Mouse (Mus musculus) neural tube, embryonic 12.5 days (tissue): ENCODE measurements around the gene Wdfy3. TPM values are rescaled to one million over a fixed set of nuclear protein-coding genes. Genes with fewer than 3 reads are reported as not detected.
A peak's percentile ranks its signal among the peaks of the same experiment; 100 is the strongest.
"Not testable (repeated sequence)": the region's sequence is repeated elsewhere in the genome, so short reads cannot be mapped to it uniquely, and the experiment has no call there.

ENCODE experiments used
- ATAC-seq: fragments of 200-750 bp; cut with Nextera tagmentation; 2 replicates; pipeline ENCODE4 v1.8.0; 2017; ENCODE audit warnings: low read depth, mild to moderate bottlenecking, moderate TSS enrichment, moderate library complexity; ENCODE audit not compliant: low FRiP score
- H3K27ac ChIP-seq: fragments of 300-500 bp; sonication (generic); 2 replicates; pipeline ENCODE4 v1.5.1; 2016
- H3K27me3 ChIP-seq: fragments of 300-500 bp; sonication (generic); replicated peaks from 2 replicates; pipeline ENCODE4 v1.6.1; 2016; ENCODE audit warnings: mild to moderate bottlenecking
- H3K36me3 ChIP-seq: fragments of 300-500 bp; sonication (generic); 2 replicates; pipeline ENCODE4 v1.6.1; 2016; ENCODE audit warnings: mild to moderate bottlenecking
- H3K4me1 ChIP-seq: fragments of 300-500 bp; sonication (generic); 2 replicates; pipeline ENCODE4 v1.6.1; 2016
- H3K4me2 ChIP-seq: fragments of 300-500 bp; sonication (generic); replicated peaks from 2 replicates; pipeline ENCODE4 v1.6.1; 2016; ENCODE audit warnings: mild to moderate bottlenecking
- H3K4me3 ChIP-seq: fragments of 300-500 bp; sonication (generic); 2 replicates; pipeline ENCODE4 v1.5.1; 2016
- H3K9ac ChIP-seq: fragments of 300-500 bp; sonication (generic); 2 replicates; pipeline ENCODE4 v1.6.1; 2016; ENCODE audit warnings: mild to moderate bottlenecking
- H3K9me3 ChIP-seq: fragments of 300-500 bp; sonication (generic); 2 replicates; pipeline ENCODE4 v1.6.1; 2016; ENCODE audit warnings: mild to moderate bottlenecking
- WGBS: fragments of 180-500 bp; shearing (Covaris S2); methylation state at CpG from one replicate; pipeline ENCODE4 v1.1.7; 2016; 5-methylcytosine and 5-hydroxymethylcytosine counted together
- polyA plus RNA-seq: library from polyadenylated mRNA; unstranded; fragments of >200 nt; fragmentation: Nextera tagmentation; extraction: Ambion mirVana; gene quantifications from 2 replicates; pipeline ENCODE4 v1.2.1, GENCODE M21; 2016

Gene Wdfy3
- 34.1 and 36.5 TPM in 2 replicates for polyA plus RNA-seq

DNA sequence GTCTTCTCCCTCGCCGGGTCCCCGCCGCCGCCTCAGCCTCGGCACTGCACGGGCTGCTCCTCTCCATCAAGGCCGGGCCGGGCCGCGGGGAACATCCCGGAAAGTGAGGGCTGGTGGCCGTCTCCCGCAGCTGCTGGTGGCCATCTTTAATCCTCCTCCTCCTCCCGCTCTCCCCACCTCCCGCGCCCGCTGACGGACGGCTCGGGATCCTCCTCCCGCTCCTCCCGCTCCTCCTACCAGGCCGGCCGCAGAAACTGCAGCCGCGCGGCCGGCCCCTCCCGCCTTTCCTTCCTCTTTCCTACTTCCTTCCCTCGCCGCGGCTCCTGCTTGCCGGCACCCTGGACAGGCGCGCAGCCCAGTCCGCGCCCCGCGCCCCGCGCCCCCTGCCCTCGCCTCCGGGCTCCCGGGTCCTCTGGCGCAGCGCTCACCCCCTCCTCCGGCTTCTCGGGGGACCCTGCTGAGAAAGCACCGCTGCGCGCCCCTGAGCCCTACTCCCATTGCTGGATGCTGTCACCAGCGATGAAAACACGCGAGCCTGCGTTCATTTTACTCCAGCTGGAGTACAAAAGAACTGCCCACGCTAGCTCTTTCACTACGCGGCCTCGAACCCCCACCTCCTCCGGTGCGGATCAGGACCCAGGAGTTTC lies at the start of gene Wdfy3:
Wdfy3 (minus strand) TSS at position 155 of the 647 bp plus-strand sequence.
- no peaks in the 10 kb centered on the region for H3K36me3 ChIP-seq
- H3K4me1 ChIP-seq: peaks cover 23% of the 10 kb centered on the region
- H3K4me2 ChIP-seq: peak within 1 kb of the TSS; percentile 70
- peak within 1 kb of the TSS; percentile 100 for H3K9ac ChIP-seq
- H3K9me3 ChIP-seq: no peaks in the 10 kb centered on the region
- H3K4me3 ChIP-seq: peak within 1 kb of the TSS; percentile 95
- peak within 1 kb of the TSS; percentile 98 for H3K27ac ChIP-seq
- WGBS: under 1% methylated on average over 62 of the region's 62 CpGs
- H3K27me3 ChIP-seq: no peaks in the 10 kb centered on the region
- ATAC-seq: peak; percentile 91

DNA sequence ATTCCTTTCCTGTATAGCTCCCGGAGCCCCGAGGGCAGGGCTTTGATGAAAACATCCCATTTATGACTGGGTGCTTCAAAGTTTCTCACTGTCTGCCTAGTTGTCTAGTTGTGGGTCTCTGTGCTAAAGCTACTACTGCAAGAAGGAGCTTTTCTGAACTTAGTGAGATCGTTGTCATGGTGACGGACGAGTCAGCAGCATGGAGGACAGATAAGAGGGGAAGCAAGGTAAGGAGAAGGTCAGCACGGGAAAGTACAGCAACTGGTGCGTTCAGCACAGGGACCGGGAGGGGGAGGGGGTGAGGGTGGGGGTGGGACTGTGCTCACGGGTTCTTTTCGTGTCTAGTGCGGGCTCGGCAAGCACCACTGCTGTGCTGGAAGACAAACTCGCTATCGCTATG lies 43.3 kb upstream of the Wdfy3 start:
- ATAC-seq: no peak
- WGBS: 65% methylated on average over 14 of the region's 14 CpGs
- Histone ChIP-seq H3K36me3 (no peaks in the 10 kb centered on the region), H3K4me3 (no peak overlapping the region), H3K27me3 (no peaks in the 10 kb centered on the region), H3K9me3 (no peaks in the 10 kb centered on the region), H3K4me2 (no peak overlapping the region), H3K4me1 (no peaks in the 10 kb centered on the region; the same call in 1 of the 2 replicates), H3K9ac (no peak overlapping the region), H3K27ac (no peak overlapping the region)

DNA sequence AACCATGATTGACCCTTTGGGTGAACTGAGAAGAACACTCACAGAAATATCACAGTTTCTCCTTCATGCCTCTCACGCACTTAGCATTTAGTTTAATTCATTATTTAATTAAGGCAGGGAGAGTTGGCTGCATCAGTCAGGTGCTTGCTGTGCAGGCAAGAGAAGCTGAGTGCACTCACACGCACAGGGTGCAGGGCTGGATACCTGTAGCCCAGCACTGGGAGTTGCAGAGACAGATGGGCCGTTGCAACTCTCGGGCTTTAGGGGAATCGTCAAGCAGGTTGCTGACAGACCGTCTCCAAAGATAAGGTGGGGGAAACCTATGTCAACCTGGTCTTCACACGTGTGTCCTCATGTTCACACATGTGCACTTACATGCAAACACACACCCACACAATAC lies 42.3 kb upstream of the Wdfy3 start:
- WGBS: 88% methylated on average over 7 of the region's 7 CpGs
- Histone ChIP-seq H3K4me1 (no peaks in the 10 kb centered on the region; the same call in 1 of the 2 replicates), H3K36me3 (no peaks in the 10 kb centered on the region), H3K9ac (no peak overlapping the region), H3K9me3 (no peaks in the 10 kb centered on the region), H3K27ac (no peak overlapping the region), H3K27me3 (no peaks in the 10 kb centered on the region), H3K4me2 (no peak overlapping the region), H3K4me3 (no peak overlapping the region)
- ATAC-seq: no peak

DNA sequence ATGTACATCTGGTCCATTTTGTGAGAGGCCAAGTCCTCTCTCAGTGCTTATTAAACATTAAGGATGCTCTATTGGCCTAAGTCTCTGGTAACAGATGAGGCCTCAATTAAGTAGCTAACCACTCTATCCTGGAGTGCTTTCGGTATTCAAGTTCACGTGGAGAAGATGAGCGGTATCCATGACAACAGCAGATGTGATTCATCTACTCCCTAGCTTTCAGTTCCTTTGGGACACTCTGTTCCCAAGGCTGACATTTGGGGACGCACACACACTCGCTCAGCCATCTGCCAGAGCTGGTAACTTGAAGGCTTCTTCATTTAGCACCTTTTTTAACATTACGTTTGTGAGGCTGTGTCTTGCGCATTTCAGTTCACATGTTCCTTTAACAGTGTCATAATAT lies 40.3 kb upstream of the Wdfy3 start:
- ATAC-seq: 0 out of 2 replicates have a peak, but pooled peaks have one; percentile 33
- no peak overlapping the region for H3K27ac ChIP-seq

DNA sequence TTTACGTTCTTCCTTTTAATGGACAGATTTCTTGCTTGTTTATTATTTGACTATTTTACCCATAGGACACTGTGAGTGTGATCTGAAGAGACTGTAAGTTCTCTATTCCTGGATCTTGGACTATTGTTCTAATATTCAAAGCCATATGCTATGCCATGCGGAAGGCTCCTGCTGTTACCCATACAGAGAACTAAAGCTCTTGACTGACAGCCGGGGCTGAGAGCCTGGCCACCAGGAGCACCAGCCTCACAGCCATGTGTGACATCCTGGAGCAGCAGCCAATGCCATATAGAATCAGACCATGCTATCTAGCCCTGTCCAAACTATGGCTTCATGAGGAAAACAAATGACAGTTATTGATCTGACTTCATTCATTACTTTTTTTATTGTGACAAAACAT lies 36.2 kb upstream of the Wdfy3 start:
- Histone ChIP-seq H3K4me2 (no peak overlapping the region), H3K9me3 (no peaks in the 10 kb centered on the region), H3K27ac (no peak overlapping the region), H3K9ac (no peak overlapping the region), H3K4me1 (no peaks in the 10 kb centered on the region; the same call in 1 of the 2 replicates), H3K27me3 (no peaks in the 10 kb centered on the region), H3K36me3 (no peaks in the 10 kb centered on the region), H3K4me3 (no peak overlapping the region)
- ATAC-seq: no peak
- WGBS: 81% methylated on average over 3 of the region's 3 CpGs

More for the DNA sequence above, 40.3 kb upstream of the Wdfy3 start:
- Histone ChIP-seq H3K9me3 (no peaks in the 10 kb centered on the region), H3K27me3 (no peaks in the 10 kb centered on the region), H3K4me2 (no peak overlapping the region), H3K9ac (no peak overlapping the region), H3K4me1 (no peaks in the 10 kb centered on the region; the same call in 1 of the 2 replicates), H3K4me3 (no peak overlapping the region), H3K36me3 (no peaks in the 10 kb centered on the region)
- 59% methylated on average over 7 of the region's 7 CpGs for WGBS

DNA sequence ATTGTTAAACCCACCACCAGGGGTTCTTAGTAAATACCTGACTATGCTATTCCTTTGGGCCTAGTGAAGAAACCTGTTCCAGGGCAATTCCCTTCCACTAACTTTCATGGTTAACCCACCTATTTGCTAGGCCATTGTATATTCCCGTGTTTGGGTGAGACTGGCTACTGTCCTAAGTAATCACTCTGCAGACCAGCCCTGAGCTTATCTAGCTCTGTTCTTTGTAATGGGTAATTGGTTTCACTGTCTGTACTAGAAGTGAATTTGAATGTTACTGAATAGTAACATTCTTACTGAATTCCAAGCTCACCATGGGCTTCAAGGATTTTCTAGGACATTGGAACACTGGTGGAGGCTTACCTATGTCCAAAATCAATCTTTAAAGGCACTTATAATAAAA lies 32.1 kb upstream of the Wdfy3 start:
- H3K4me2 ChIP-seq, H3K36me3 ChIP-seq, H3K4me1 ChIP-seq, ATAC-seq, H3K4me3 ChIP-seq, H3K9me3 ChIP-seq, H3K27me3 ChIP-seq, H3K27ac ChIP-seq, H3K9ac ChIP-seq: not testable (repeated sequence)
- WGBS: 92% methylated on average over 1 of the region's 1 CpGs

DNA sequence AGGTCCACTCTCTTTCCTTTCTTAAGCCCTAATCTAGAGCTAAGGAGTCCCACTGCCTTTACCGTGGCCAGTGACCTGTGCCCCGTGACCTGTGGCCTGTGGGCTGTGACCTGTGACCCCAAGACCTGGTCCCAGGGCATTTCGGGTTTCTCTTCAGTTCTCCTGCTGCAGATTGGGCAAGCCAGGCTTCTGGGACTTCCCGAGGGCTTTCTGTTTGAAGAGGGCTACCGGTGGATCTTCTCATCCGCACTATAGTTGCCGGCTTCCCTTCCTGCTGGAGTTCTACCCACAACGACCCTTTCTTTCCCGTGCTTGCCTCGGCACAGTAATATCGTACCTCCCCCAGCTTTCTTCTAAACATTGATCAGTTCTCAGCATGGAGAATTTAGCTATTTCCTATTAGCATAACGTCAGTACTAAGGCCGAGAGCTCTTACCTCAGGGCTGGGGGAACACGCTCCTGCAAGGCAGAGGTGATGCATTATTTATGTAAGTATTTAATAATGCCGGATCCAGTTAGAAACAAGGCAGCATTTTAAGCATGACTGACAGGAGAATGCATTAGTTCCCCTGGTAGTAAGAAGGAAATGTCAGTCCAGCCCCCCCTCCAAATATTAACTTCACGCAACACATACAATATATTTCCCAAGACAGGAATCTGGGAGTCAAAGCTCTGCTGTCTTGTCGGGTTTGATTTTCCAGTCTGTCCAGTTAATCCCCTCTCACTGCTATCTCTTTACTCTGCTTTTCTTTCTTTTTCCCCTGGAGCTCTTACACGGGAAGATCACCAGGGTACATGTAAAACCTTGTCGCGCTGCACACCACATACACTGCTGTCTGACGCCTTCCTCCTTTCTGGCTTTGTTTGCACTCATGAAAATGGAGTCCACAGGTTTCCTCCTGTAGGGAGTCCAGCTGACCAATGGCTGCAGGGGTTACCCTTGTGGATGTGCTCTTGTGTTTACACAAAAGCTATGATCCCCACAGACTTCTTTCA lies 30.8 kb upstream of the Wdfy3 start:
- Histone ChIP-seq H3K9me3 (no peaks in the 10 kb centered on the region), H3K4me3 (no peak overlapping the region), H3K9ac (no peak overlapping the region), H3K27me3 (no peaks in the 10 kb centered on the region), H3K4me1 (peaks cover 5% of the 10 kb centered on the region; the same call in 1 of the 2 replicates), H3K4me2 (no peak overlapping the region), H3K36me3 (no peaks in the 10 kb centered on the region), H3K27ac (no peak overlapping the region)
- 73% methylated on average over 21 of the region's 21 CpGs for WGBS
- ATAC-seq: no peak

DNA sequence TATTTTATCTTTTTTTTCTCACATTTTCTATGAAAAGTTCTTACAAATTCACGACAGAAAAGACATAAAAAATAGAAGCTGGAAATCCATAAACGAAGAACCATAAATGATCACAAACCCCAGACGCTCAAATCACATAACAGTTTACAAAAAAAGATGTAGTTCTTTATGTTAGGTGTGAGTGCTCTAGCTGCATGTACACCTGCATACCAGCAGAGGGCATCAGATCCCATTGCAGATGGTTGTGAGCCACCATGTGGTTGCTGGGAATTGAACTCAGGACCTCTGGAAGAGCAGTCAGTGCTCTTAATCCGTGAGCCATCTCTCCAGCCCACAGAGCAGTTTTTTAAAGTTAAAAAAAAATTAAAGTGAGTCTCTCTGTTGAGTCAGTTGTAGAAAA lies 25.9 kb upstream of the Wdfy3 start:
- 86% methylated on average over 4 of the region's 4 CpGs for WGBS

DNA sequence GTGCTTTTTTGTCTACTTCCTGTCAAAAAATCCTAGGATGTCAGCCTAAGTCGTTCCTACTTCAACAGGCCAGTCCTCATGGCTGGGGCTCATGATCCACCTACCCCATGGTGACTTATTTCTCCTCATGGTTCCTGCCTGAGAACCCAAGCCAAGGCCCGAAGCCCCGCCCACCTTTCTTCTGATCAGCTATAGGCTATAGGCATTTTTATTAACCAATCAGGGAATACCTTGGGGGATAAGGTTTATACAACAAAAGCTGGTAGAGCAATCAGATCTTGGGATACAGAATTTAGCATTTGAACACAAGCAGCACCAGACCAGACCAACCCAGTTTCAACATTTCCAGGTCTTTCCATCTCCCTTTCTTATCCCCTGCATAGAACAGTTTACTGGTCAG lies 21.0 kb upstream of the Wdfy3 start:
- no peaks in the 10 kb centered on the region for H3K4me1 ChIP-seq
- no peak overlapping the region for H3K4me2 ChIP-seq
- H3K36me3 ChIP-seq: no peaks in the 10 kb centered on the region
- no peak overlapping the region for H3K27ac ChIP-seq
- H3K4me3 ChIP-seq: no peak overlapping the region
- no peaks in the 10 kb centered on the region for H3K9me3 ChIP-seq
- no peak for ATAC-seq
- WGBS: 84% methylated on average over 3 of the region's 3 CpGs
- H3K27me3 ChIP-seq: no peaks in the 10 kb centered on the region
- no peak overlapping the region for H3K9ac ChIP-seq

More for the DNA sequence above, 25.9 kb upstream of the Wdfy3 start:
- no peaks in the 10 kb centered on the region for H3K27me3 ChIP-seq
- H3K36me3 ChIP-seq: no peaks in the 10 kb centered on the region
- no peak overlapping the region for H3K4me2 ChIP-seq
- no peak for ATAC-seq
- H3K4me3 ChIP-seq: no peak overlapping the region
- peaks cover 5% of the 10 kb centered on the region; the same call in 1 of the 2 replicates for H3K4me1 ChIP-seq
- no peak overlapping the region for H3K9ac ChIP-seq
- H3K9me3 ChIP-seq: no peaks in the 10 kb centered on the region
- H3K27ac ChIP-seq: no peak overlapping the region

DNA sequence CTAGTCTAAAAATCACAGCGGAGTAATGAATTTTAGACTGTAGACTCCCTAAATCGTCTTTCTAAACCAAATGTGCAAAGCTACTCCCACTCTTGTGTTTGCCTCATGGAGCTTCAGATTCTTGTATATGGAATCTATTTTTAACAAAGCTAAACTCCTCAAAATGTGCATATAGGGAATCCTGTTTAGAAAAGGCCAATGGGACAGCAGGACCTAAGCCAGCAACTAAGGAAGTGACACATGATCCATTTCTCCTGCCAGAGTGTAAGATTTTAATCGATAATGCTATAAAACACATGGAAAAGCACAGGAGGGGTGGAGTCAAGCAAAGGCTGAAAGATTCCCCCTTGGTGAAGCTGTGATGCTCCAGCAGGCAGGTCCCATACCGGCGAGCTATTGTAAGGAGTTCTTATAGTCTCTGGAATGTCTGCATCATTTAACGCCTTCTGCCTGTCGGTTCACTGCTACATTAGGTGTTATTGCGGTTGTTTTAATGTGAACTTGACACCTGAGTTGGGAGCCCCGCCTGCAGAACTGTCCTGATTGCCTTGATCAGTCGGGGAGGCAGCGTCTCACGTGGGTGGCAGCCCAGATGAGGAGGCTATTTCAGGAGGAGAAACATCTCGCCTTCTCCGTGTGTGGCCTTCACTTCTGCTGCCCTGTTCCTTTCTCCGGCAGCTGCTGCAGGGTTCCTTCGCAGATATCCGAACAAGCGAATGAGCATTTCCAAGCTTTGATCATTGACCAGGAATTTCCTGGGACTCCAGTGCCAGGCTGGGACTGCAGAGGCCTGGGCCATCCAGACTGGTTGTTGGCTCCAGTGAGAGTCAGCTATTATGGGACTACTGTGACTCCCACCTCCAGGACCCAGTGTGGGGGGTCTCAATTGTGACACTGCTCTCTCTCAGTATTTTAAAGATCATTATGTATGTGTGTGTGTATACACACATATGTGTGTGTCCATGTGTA lies 15.3 kb upstream of the Wdfy3 start:
- no peak overlapping the region for H3K9ac ChIP-seq
- H3K27ac ChIP-seq: no peak overlapping the region
- no peak overlapping the region for H3K4me3 ChIP-seq
- 50% methylated on average over 18 of the region's 18 CpGs for WGBS
- no peak overlapping the region for H3K4me2 ChIP-seq
- H3K36me3 ChIP-seq: no peaks in the 10 kb centered on the region
- 0 out of 2 replicates have a peak, but pooled peaks cover 1% of the 10 kb centered on the region for H3K9me3 ChIP-seq
- H3K4me1 ChIP-seq: no peaks in the 10 kb centered on the region
- no peak for ATAC-seq
- H3K27me3 ChIP-seq: no peaks in the 10 kb centered on the region

DNA sequence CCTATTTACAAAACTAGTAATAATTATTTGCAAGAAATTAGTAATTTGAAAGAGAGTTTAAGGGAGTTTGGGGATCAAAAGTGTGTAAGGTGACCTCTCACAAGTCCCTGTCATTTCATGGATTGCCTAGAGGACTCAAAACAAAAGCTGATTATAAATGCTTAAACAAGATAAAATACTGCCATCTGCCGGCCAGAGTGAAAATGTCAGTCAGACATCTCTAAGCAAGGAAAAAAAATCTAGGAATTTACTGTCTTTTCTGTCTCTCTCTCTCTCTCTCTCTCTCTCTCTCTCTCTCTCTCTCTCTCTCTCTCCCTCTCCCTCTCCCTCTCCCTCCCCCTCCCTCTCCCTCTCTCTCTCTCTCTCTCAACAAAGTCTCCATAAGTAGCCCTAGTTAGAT lies 4.4 kb upstream of the Wdfy3 start:
- 0% methylated on average over 1 of the region's 1 CpGs for WGBS
- no peak for ATAC-seq
- Histone ChIP-seq H3K4me3 (no peak overlapping the region), H3K4me2 (no peak overlapping the region), H3K9me3 (no peaks in the 10 kb centered on the region), H3K27ac (no peak overlapping the region), H3K4me1 (peaks cover 7% of the 10 kb centered on the region), H3K27me3 (no peaks in the 10 kb centered on the region), H3K36me3 (no peaks in the 10 kb centered on the region), H3K9ac (no peak overlapping the region)
